Mouse (Mus musculus): ENCODE data around the gene Aqp7. TPM values are rescaled to one million over a fixed set of nuclear protein-coding genes. Genes with fewer than 3 reads are reported as not detected.

Gene Aqp7
- 9.9 and 14.1 TPM in 2 replicates for polyA plus RNA-seq (2015; fragmentation: Nextera tagmentation; extraction: Ambion mirVana)

DNA sequence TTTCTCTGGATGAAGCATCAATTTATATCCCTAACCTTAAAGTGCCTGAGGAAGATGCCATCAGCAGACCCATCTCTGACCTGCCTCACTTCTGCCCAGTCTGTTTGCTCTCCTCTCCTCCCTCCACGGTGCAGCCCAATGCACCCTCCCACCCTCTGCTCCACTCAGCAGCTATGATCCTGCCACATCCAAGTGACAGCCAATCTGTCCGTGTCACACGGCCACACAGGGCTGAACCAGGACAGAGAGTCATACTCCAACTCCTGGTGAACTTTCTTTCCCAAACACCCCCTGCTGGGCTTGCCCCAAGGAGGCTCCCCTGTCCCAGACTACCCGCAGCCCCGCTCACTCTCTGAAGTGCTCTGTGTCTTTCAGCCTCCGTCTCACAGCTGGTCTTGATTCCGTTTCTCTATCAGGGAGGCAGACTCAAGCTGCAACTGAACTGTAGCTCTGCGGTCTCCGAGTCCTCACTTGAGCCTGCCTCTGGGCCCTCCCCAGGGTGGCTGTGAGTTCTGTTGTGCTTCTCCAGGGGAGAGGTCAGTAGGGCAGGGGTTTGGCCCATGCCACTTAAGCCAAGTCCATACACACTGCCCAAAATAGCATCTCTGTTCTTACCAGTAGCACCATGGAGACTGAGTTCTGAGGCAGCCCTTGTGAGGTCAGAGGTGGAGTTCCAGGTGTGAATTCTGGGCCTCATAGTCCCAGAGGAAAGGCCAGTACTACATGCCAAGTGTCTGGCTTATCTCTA lies at the start of gene Aqp7:
Gene Aqp7, minus strand, starts transcription at position 616 of the 748 bp plus-strand sequence.
- no peak for ATAC-seq
- Histone ChIP-seq H3K27me3 (replicated peaks; ENCODE audit: control insufficient read depth, insufficient read depth, low read length) (no peaks in the 10 kb centered on the region), H3K36me3 (ENCODE audit: control insufficient read depth, insufficient read depth) (no peaks in the 10 kb centered on the region), H3K4me2 (replicated peaks; ENCODE audit: low read depth) (no peak within 1 kb of the TSS), H3K9ac (ENCODE audit: low read depth, low read length) (peak within 1 kb of the TSS; percentile 7; the same call in 1 of the 2 replicates), H3K27ac (ENCODE audit: low read depth, low read length) (no peak within 1 kb of the TSS), H3K9me3 (ENCODE audit: control insufficient read depth) (no peaks in the 10 kb centered on the region), H3K4me1 (replicated peaks; ENCODE audit: control insufficient read depth, insufficient read depth, low read length) (no peaks in the 10 kb centered on the region), H3K4me3 (ENCODE audit: low read depth, low read length) (no peak within 1 kb of the TSS)
- no peak for TF ChIP-seq CTCF (IDR thresholded peaks at IDR 0.05; ENCODE audit: low read depth)
- WGBS: 55% methylated on average over 9 of the region's 9 CpGs

DNA sequence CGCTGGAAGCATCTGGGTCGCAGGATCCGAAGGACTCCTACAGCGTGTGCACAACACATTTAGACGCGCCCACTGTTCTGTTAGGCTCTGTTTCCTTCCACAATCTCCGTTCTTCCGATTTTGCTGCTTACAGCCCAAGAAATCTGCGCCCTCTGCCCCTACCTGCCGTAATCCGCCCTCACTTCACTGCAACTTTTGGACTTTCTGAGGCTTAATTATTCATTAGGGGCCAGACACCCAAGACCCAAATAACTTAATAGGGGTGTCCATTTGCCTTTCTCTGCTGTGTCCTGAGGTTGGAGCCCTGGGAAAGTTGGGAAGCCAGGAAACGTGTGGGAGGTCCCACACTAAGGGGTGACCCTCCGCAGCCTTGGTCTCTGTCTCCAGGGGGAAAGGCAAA lies 49.4 kb upstream of the Aqp7 start:
- H3K4me3 ChIP-seq (ENCODE audit: low read depth, low read length): peak overlapping the region; percentile 33
- peaks cover 19% of the 10 kb centered on the region for H3K4me1 ChIP-seq (replicated peaks; ENCODE audit: control insufficient read depth, insufficient read depth, low read length)
- WGBS: 48% methylated on average over 13 of the region's 13 CpGs
- H3K4me2 ChIP-seq (replicated peaks; ENCODE audit: low read depth): peak overlapping the region; percentile 74
- no peak for TF ChIP-seq CTCF (IDR thresholded peaks at IDR 0.05; ENCODE audit: low read depth)
- no peak for ATAC-seq
- H3K27me3 ChIP-seq (replicated peaks; ENCODE audit: control insufficient read depth, insufficient read depth, low read length): peaks cover 12% of the 10 kb centered on the region; the same call in 1 of the 2 replicates
- no peaks in the 10 kb centered on the region for H3K36me3 ChIP-seq (ENCODE audit: control insufficient read depth, insufficient read depth)
- H3K27ac ChIP-seq (ENCODE audit: low read depth, low read length): no peak overlapping the region
- H3K9ac ChIP-seq (ENCODE audit: low read depth, low read length): no peak overlapping the region
- no peaks in the 10 kb centered on the region for H3K9me3 ChIP-seq (ENCODE audit: control insufficient read depth)

DNA sequence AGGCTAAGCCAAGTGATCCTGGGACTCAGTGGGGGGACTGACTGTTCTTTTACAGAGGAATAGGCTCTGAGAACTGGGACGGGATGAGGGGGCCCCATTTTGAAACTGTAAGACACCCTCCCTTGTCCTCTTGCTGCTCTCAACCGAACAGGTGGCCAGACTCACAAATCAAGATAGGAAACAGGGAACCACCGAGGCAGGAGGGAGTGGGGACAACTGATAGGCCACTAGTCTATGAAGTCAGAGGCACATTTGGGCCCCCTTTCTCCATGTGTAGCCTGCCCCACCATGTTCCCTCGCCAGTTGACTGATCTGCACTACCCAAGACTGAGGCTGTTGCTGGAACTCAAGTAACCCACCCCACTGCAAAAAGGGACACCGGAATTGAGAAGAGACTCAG lies 48.9 kb upstream of the Aqp7 start:
- Histone ChIP-seq H3K4me2 (replicated peaks; ENCODE audit: low read depth) (0 out of 2 replicates have a peak overlapping the region, but pooled peaks have one; percentile 17), H3K9ac (ENCODE audit: low read depth, low read length) (no peak overlapping the region), H3K27me3 (replicated peaks; ENCODE audit: control insufficient read depth, insufficient read depth, low read length) (peaks cover 12% of the 10 kb centered on the region; the same call in 1 of the 2 replicates), H3K36me3 (ENCODE audit: control insufficient read depth, insufficient read depth) (no peaks in the 10 kb centered on the region), H3K4me3 (ENCODE audit: low read depth, low read length) (no peak overlapping the region), H3K4me1 (replicated peaks; ENCODE audit: control insufficient read depth, insufficient read depth, low read length) (peaks cover 19% of the 10 kb centered on the region), H3K27ac (ENCODE audit: low read depth, low read length) (no peak overlapping the region), H3K9me3 (ENCODE audit: control insufficient read depth) (no peaks in the 10 kb centered on the region)
- 62% methylated on average over 5 of the region's 5 CpGs for WGBS
- no peak for ATAC-seq
- TF ChIP-seq CTCF (IDR thresholded peaks at IDR 0.05; ENCODE audit: low read depth): no peak

DNA sequence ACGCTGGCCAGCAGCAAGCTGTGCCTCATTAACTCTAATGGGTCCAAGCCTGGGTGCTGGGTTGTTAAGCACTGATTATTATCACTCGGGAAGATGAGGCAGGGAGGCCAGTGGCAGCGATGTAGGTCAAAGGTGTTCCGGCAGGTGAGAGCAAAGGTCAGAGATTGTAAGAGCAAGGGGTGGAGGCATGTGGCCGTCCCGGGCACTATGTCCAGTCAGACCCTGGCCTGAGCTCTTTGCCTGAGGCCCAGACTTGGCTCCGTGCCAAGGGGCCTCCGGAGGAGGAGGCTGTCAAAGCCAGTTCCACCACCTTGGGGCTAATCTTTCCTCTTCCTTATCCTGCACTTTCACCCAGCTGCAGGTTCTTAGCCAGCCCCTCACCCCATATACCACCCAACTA lies 48.2 kb upstream of the Aqp7 start:
- no peak for TF ChIP-seq CTCF (IDR thresholded peaks at IDR 0.05; ENCODE audit: low read depth)
- H3K36me3 ChIP-seq (ENCODE audit: control insufficient read depth, insufficient read depth): no peaks in the 10 kb centered on the region
- H3K27me3 ChIP-seq (replicated peaks; ENCODE audit: control insufficient read depth, insufficient read depth, low read length): peaks cover 12% of the 10 kb centered on the region; the same call in 1 of the 2 replicates
- H3K4me1 ChIP-seq (replicated peaks; ENCODE audit: control insufficient read depth, insufficient read depth, low read length): peaks cover 19% of the 10 kb centered on the region
- no peaks in the 10 kb centered on the region for H3K9me3 ChIP-seq (ENCODE audit: control insufficient read depth)
- WGBS: 28% methylated on average over 8 of the region's 8 CpGs
- peak overlapping the region; percentile 17; the same call in 1 of the 2 replicates for H3K4me2 ChIP-seq (replicated peaks; ENCODE audit: low read depth)
- H3K9ac ChIP-seq (ENCODE audit: low read depth, low read length): no peak overlapping the region
- peak; percentile 67 for ATAC-seq
- no peak overlapping the region for H3K27ac ChIP-seq (ENCODE audit: low read depth, low read length)
- no peak overlapping the region for H3K4me3 ChIP-seq (ENCODE audit: low read depth, low read length)

DNA sequence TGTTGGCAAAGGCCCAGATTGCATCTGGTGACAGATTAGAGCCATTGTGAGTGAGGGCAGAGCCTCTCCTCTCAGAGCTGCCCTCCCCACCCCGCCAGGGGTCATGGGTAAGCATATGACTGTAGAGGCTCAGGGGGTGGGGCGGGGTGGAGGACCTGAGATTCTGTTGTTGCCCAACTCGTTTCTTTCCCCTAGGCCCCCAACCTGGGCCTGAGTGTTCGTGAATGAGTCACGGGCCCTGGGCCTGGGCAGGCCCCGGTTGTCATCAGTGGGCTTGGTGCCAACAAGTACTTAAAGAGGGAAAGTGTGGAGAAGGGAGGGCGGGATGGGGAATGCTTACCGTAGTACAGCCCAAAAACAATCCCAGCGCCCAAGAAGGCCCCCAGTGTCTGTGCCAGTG lies 46.4 kb upstream of the Aqp7 start:
- no peaks in the 10 kb centered on the region for H3K36me3 ChIP-seq (ENCODE audit: control insufficient read depth, insufficient read depth)
- H3K27ac ChIP-seq (ENCODE audit: low read depth, low read length): no peak overlapping the region
- no peak for TF ChIP-seq CTCF (IDR thresholded peaks at IDR 0.05; ENCODE audit: low read depth)
- H3K9me3 ChIP-seq (ENCODE audit: control insufficient read depth): no peaks in the 10 kb centered on the region
- no peak overlapping the region for H3K4me3 ChIP-seq (ENCODE audit: low read depth, low read length)
- peaks cover 12% of the 10 kb centered on the region; the same call in 1 of the 2 replicates for H3K27me3 ChIP-seq (replicated peaks; ENCODE audit: control insufficient read depth, insufficient read depth, low read length)
- peaks cover 19% of the 10 kb centered on the region for H3K4me1 ChIP-seq (replicated peaks; ENCODE audit: control insufficient read depth, insufficient read depth, low read length)
- 0 out of 2 replicates have a peak overlapping the region, but pooled peaks have one; percentile 13 for H3K4me2 ChIP-seq (replicated peaks; ENCODE audit: low read depth)
- WGBS: 17% methylated on average over 9 of the region's 9 CpGs
- ATAC-seq: peak; percentile 72
- no peak overlapping the region for H3K9ac ChIP-seq (ENCODE audit: low read depth, low read length)

DNA sequence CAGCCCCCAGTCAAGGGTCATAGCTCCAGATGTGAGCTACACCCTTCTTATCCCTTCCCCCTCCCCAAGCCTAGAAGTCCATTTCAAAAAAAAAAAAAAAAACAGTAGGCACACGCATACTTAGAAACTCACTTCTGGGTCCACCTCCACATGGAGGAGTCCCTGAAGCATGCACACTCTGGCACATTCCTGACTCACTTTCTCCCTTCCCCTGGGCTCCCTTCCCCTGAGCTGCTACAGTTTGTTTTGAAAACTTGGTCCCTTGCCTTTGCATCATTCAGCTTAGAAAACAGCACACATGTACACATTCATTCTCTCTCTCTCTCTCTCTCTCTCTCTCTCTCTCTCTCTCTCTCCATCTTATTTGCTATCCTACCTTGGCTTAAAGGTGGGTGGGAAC lies 45.0 kb upstream of the Aqp7 start:
- Histone ChIP-seq H3K4me3 (ENCODE audit: low read depth, low read length) (no peak overlapping the region), H3K27me3 (replicated peaks; ENCODE audit: control insufficient read depth, insufficient read depth, low read length) (peaks cover 8% of the 10 kb centered on the region; the same call in 1 of the 2 replicates), H3K9ac (ENCODE audit: low read depth, low read length) (no peak overlapping the region), H3K4me2 (replicated peaks; ENCODE audit: low read depth) (no peak overlapping the region), H3K9me3 (ENCODE audit: control insufficient read depth) (no peaks in the 10 kb centered on the region), H3K4me1 (replicated peaks; ENCODE audit: control insufficient read depth, insufficient read depth, low read length) (peaks cover 19% of the 10 kb centered on the region), H3K27ac (ENCODE audit: low read depth, low read length) (no peak overlapping the region), H3K36me3 (ENCODE audit: control insufficient read depth, insufficient read depth) (no peaks in the 10 kb centered on the region)
- no peak for ATAC-seq
- WGBS: 58% methylated on average over 1 of the region's 1 CpGs
- no peak for TF ChIP-seq CTCF (IDR thresholded peaks at IDR 0.05; ENCODE audit: low read depth)

Data from intestine, postnatal 0 days (tissue).